Mouse (Mus musculus) CH12.LX (cell line): ENCODE results near the gene Mxra8. TPM values are rescaled to one million over a fixed set of nuclear protein-coding genes. Genes with fewer than 3 reads are reported as not detected.

Source experiments
- DNase-seq: peaks from one replicate; pipeline ENCODE4 v3.0.0-alpha.2; 2013; ENCODE audit errors: extremely low read depth
- H3K27ac ChIP-seq: 2 replicates; pipeline ENCODE4 v1.5.1; 2012; ENCODE audit warnings: low read depth, mild to moderate bottlenecking, control low read depth, moderate library complexity; ENCODE audit not compliant: insufficient read depth
- H3K27me3 ChIP-seq: replicated peaks from 2 replicates; pipeline ENCODE3; 2012; ENCODE audit warnings: inconsistent platforms
- H3K36me3 ChIP-seq, 2 experiments: replicated peaks in 1 of 2; 2 replicates each; pipeline versions ENCODE3 to v1.6.1; 2012; ENCODE audit warnings: inconsistent platforms in 1 of 2, low read length in 1 of 2, mild to moderate bottlenecking in 1 of 2, mixed read lengths in 1 of 2, moderate library complexity in 1 of 2; ENCODE audit not compliant: control insufficient read depth in 1 of 2, insufficient read depth in 1 of 2
- H3K4me1 ChIP-seq, 2 experiments: 2 replicates each; pipeline ENCODE4 v1.6.1; 2012; ENCODE audit warnings: inconsistent platforms in 1 of 2, moderate library complexity in 1 of 2; ENCODE audit not compliant: insufficient read depth in 2 of 2, control insufficient read depth in 1 of 2
- H3K4me2 ChIP-seq: 2 replicates; pipeline ENCODE4 v1.6.1; 2012; ENCODE audit warnings: low read depth, mild to moderate bottlenecking, control low read depth; ENCODE audit not compliant: poor library complexity, insufficient read depth, severe bottlenecking
- H3K4me3 ChIP-seq, 3 experiments: fragments of 150-350 bp in 1 of 3; sonication (generic) in 1 of 3; replicated peaks in 1 of 3; 2 replicates each; pipeline versions ENCODE3 to v1.5.1; 2011 to 2012; ENCODE audit warnings: low read depth in 2 of 3, low read length in 2 of 3, mild to moderate bottlenecking in 2 of 3, moderate library complexity in 2 of 3, control low read depth in 1 of 3, improper control_type of control experiment in 1 of 3, inconsistent platforms in 1 of 3, mixed read lengths in 1 of 3; ENCODE audit not compliant: poor library complexity in 1 of 3
- H3K79me2 ChIP-seq: replicated peaks from 2 replicates; pipeline ENCODE4 v1.6.1; 2012; ENCODE audit warnings: mild to moderate bottlenecking, moderate library complexity; ENCODE audit not compliant: control insufficient read depth, poor library complexity, insufficient read depth, severe bottlenecking; ENCODE audit errors: extremely low read depth
- H3K9ac ChIP-seq: 2 replicates; pipeline ENCODE4 v1.6.1; 2012; ENCODE audit warnings: low read depth, mild to moderate bottlenecking, control low read depth, moderate library complexity; ENCODE audit not compliant: insufficient read depth
- H3K9me3 ChIP-seq: replicated peaks from 2 replicates; pipeline ENCODE3; 2012; ENCODE audit warnings: low read length, inconsistent platforms, mixed read lengths
- CTCF ChIP-seq, 2 experiments: IDR thresholded peaks in 1 of 2; conservative IDR thresholded peaks in 1 of 2; 2 replicates each; pipeline ENCODE4 v1.5.1; 2011 to 2012; ENCODE audit warnings: low read depth in 2 of 2, low read length in 2 of 2, improper control_type of control experiment in 1 of 2, inconsistent platforms in 1 of 2, mild to moderate bottlenecking in 1 of 2, moderate library complexity in 1 of 2
- ETS1 ChIP-seq: conservative IDR thresholded peaks from 2 replicates; pipeline ENCODE4 v1.6.1; 2012; ENCODE audit warnings: low read depth, mild to moderate bottlenecking, inconsistent platforms, low read length, improper control_type of control experiment, moderate library complexity
- JUN ChIP-seq: IDR thresholded peaks from 2 replicates; pipeline ENCODE4 v1.6.1; 2011; ENCODE audit warnings: low read depth, mild to moderate bottlenecking, low read length, improper control_type of control experiment, moderate library complexity; ENCODE audit not compliant: insufficient read depth
- JUND ChIP-seq: conservative IDR thresholded peaks from 2 replicates; pipeline ENCODE4 v1.6.1; 2011; ENCODE audit warnings: low read depth, low read length, improper control_type of control experiment
- KAT2A ChIP-seq: IDR thresholded peaks from 2 replicates; pipeline ENCODE4 v1.6.1; 2012; ENCODE audit warnings: low read length, improper control_type of control experiment, inconsistent platforms; ENCODE audit not compliant: insufficient replicate concordance
- MAFK ChIP-seq: IDR thresholded peaks from 2 replicates; pipeline ENCODE4 v1.6.1; 2011; ENCODE audit warnings: low read length, improper control_type of control experiment; ENCODE audit not compliant: insufficient replicate concordance
- MAX ChIP-seq: IDR thresholded peaks from 2 replicates; pipeline ENCODE4 v1.6.1; 2011; ENCODE audit warnings: low read length, improper control_type of control experiment
- MAZ ChIP-seq: IDR thresholded peaks from 2 replicates; pipeline ENCODE4 v1.6.1; 2012; ENCODE audit warnings: low read depth, mild to moderate bottlenecking, inconsistent platforms, low read length, improper control_type of control experiment, moderate library complexity
- MEF2A ChIP-seq: IDR thresholded peaks from 2 replicates; pipeline ENCODE4 v1.6.1; 2014; ENCODE audit warnings: low read depth, mild to moderate bottlenecking, inconsistent platforms, low read length, improper control_type of control experiment, borderline replicate concordance
- MXI1 ChIP-seq: IDR thresholded peaks from 2 replicates; pipeline ENCODE4 v1.6.1; 2011; ENCODE audit warnings: mild to moderate bottlenecking, low read depth, low read length, improper control_type of control experiment
- NELFE ChIP-seq: IDR thresholded peaks from 2 replicates; pipeline ENCODE4 v1.6.1; 2011; ENCODE audit warnings: low read depth, low read length, improper control_type of control experiment
- NRF1 ChIP-seq: IDR thresholded peaks from 2 replicates; pipeline ENCODE4 v1.6.1; 2014; ENCODE audit warnings: low read depth, mild to moderate bottlenecking, inconsistent platforms, low read length, improper control_type of control experiment, moderate library complexity
- PAX5 ChIP-seq: IDR thresholded peaks from 2 replicates; pipeline ENCODE4 v1.6.1; 2012; ENCODE audit warnings: low read length, inconsistent platforms, mixed read lengths
- POLR2A ChIP-seq: IDR thresholded peaks from 2 replicates; pipeline ENCODE4 v1.6.1; 2011; ENCODE audit warnings: low read depth, mild to moderate bottlenecking, improper control_type of control experiment, low read length
- RAD21 ChIP-seq: IDR thresholded peaks from 2 replicates; pipeline ENCODE4 v1.6.1; 2011; ENCODE audit warnings: low read depth, mild to moderate bottlenecking, low read length, improper control_type of control experiment, moderate library complexity
- SIN3A ChIP-seq: IDR thresholded peaks from 2 replicates; pipeline ENCODE4 v1.6.1; 2012; ENCODE audit warnings: low read length, improper control_type of control experiment, inconsistent platforms
- SMC3 ChIP-seq: IDR thresholded peaks from 2 replicates; pipeline ENCODE4 v1.6.1; 2011; ENCODE audit warnings: low read depth, low read length, improper control_type of control experiment
- USF1 ChIP-seq: IDR thresholded peaks from 2 replicates; pipeline ENCODE4 v1.6.1; 2014; ENCODE audit warnings: low read depth, mild to moderate bottlenecking, inconsistent platforms, low read length, improper control_type of control experiment
- USF2 ChIP-seq: conservative IDR thresholded peaks from 2 replicates; pipeline ENCODE4 v1.6.1; 2011; ENCODE audit warnings: low read depth, low read length, improper control_type of control experiment
- ZC3H11A ChIP-seq: IDR thresholded peaks from 2 replicates; pipeline ENCODE4 v1.6.1; 2012; ENCODE audit warnings: low read depth, mild to moderate bottlenecking, inconsistent platforms, low read length, improper control_type of control experiment
- ZMIZ1 ChIP-seq: IDR thresholded peaks from 2 replicates; pipeline ENCODE4 v1.6.1; 2012; ENCODE audit warnings: low read depth, mild to moderate bottlenecking, inconsistent platforms, low read length, improper control_type of control experiment
- dilution Hi-C: fragments of 300-500 bp; cut with MboI; formaldehyde crosslinking; loops from 2 replicates; pipeline ENCODE4 v1.14.3; 2020; ENCODE audit warnings: low sequenced_read_pairs; ENCODE audit not compliant: extremely low pct_unique_long_range_greater_than_20kb, extremely low pct_ligation_motif_present
- in situ Hi-C: fragments of 300-500 bp; cut with MboI; formaldehyde crosslinking; loops from 3 replicates; pipeline ENCODE4 v1.14.3; 2019; ENCODE audit warnings: low sequenced_read_pairs, low pct_ligation_motif_present, low pct_unique_long_range_greater_than_20kb, mixed read lengths
- polyA plus RNA-seq: library from polyadenylated mRNA; unstranded; fragments of >175 nt; gene quantifications from 2 replicates; pipeline ENCODE4 v1.2.1, GENCODE M21; 2012; ENCODE audit warnings: low read depth; ENCODE audit not compliant: insufficient read length
- total RNA-seq, 2 experiments: library from RNA; depleted of rRNA; stranded (reverse); fragments of 300-350 nt in 1 of 2; fragments of >200 nt in 1 of 2; gene quantifications; 2 replicates each; pipeline ENCODE4 v1.2.3; 2012 to 2014

Mxra8 gene
- 17.2 and 24.0 TPM in 2 replicates for total RNA-seq (2012; rRNA removed)
- 8.8 and 10.8 TPM in 2 replicates for total RNA-seq (2014; rRNA removed)
- polyA plus RNA-seq = 10.8 and 12.4 TPM in 2 replicates

- in situ Hi-C loops = loop anchor here (5.0 to 10.0 kb wide), 2 partner anchors 38 to 105 kb away; partner anchors contain the start of gene Ube2j2
- H3K27ac ChIP-seq = peak within 1 kb of the TSS; percentile 65
- TF ChIP-seq MXI1 (no peak; the same call in 1 of the 2 replicates), SMC3 (no peak), ZMIZ1 (peak; percentile 45; the same call in 1 of the 2 replicates), NRF1 (peak; percentile 13; the same call in 1 of the 2 replicates), NELFE (peak; percentile 54; the same call in 1 of the 2 replicates), MAX (no peak), MEF2A (peak; percentile 16; the same call in 1 of the 2 replicates), MAZ (peak; percentile 49; the same call in 1 of the 2 replicates), KAT2A (0 out of 2 replicates have a peak, but pooled peaks have one; percentile 3), USF2 (no peak), POLR2A (peak; percentile 61), ZC3H11A (no peak)
- peaks cover 18 to 28% of the 10 kb centered on the region in 2 experiments for H3K4me1 ChIP-seq
- peak within 1 kb of the TSS; percentile 90 for H3K4me2 ChIP-seq
- peak within 1 kb of the TSS; percentile 43 to 76 (median 68) for H3K4me3 ChIP-seq
- dilution Hi-C loops = no loop called here
- H3K36me3 ChIP-seq = peaks cover 17 to 29% of the 10 kb centered on the region in 2 experiments
- H3K79me2 ChIP-seq = no peaks in the 10 kb centered on the region
- peaks cover 3% of the 10 kb centered on the region for H3K9me3 ChIP-seq
- peak; percentile 61 for DNase-seq
- peak within 1 kb of the TSS; percentile 71 for H3K9ac ChIP-seq
- H3K27me3 ChIP-seq = no peaks in the 10 kb centered on the region
These were observed at the start of gene Mxra8 for GRCm38 (mm10) chr4:155839483-155839910. Mxra8 (plus strand) TSS chr4:155839680.

GRCm38 (mm10) chr4:155790021-155790489 is 49.4 kb upstream of the Mxra8 start, which contains the start of gene Ankrd65:
Ankrd65 (plus strand) TSS chr4:155790439.
- no peak within 1 kb of the TSS for H3K9ac ChIP-seq
- H3K27ac ChIP-seq = no peak within 1 kb of the TSS
- peaks cover 32% of the 10 kb centered on the region for H3K27me3 ChIP-seq
- no peak within 1 kb of the TSS for H3K4me2 ChIP-seq
- no peak within 1 kb of the TSS for H3K4me3 ChIP-seq
- in situ Hi-C loops = no loop called here
- H3K9me3 ChIP-seq = no peaks in the 10 kb centered on the region
- no peak for DNase-seq
- TF ChIP-seq JUND (no peak), MEF2A (no peak), MAFK (no peak), JUN (no peak), MAX (no peak), PAX5 (no peak), RAD21 (no peak), SIN3A (no peak), CTCF (conservative IDR thresholded peaks at IDR 0.05 in 1 of 2, IDR thresholded peaks at IDR 0.05 in 1 of 2; ENCODE audit: low read depth in 2 of 2, low read length in 2 of 2) (no peak), KAT2A (no peak), USF1 (no peak), ETS1 (no peak), ZC3H11A (no peak), ZMIZ1 (no peak)
- H3K79me2 ChIP-seq = no peaks in the 10 kb centered on the region
- no peaks in the 10 kb centered on the region for H3K36me3 ChIP-seq
- dilution Hi-C loops = no loop called here
- H3K4me1 ChIP-seq = peaks cover 2 to 8% of the 10 kb centered on the region in 2 experiments; a peak in 3 of 4 replicates
